Mouse (Mus musculus): ENCODE data around the gene Cnot8.

The Cnot8 gene

DNA sequence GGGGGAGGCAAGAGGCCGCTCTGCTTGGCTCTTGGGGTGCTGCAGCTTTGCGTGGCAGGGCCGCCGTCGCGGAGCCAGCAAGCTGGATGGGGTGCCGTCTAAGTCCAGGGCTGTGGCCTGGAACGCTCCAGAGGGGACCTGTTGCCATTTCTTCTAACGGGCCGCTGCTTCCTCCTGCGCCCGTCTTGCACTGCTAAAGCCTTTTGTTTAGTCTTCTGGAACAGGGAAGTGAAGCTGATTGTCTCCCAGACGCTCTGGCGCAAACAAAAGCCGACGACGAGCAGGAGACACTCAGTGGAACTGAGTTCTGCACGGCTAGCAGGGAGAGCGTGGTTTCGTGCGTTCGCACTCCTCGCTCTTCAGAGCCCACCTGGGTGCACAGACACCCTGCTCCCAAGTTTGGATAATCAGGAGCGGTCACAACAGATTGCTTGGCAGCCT lies 418 bp downstream of the Cnot8 start:
- no peak for DNase-seq

DNA sequence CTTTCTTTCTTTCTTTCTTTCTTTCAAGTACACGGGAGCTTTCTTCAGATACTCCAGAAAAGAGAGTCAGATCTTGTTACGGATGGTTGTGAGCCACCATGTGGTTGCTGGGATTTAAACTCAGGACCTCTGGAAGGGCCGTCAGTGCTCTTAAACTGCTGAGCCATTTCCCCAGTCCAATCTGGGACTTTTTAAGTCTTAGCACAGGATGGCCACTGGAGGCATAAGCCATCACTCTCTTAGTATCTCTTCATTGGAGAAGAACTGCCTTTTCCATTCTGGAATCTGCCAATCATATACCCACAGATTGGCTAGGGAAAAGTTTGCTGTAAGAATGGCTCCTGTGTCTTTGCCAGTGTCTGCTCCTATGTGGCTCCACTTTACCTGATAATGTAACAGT lies 3.1 kb downstream of the Cnot8 start:
- DNase-seq = no peak

DNA sequence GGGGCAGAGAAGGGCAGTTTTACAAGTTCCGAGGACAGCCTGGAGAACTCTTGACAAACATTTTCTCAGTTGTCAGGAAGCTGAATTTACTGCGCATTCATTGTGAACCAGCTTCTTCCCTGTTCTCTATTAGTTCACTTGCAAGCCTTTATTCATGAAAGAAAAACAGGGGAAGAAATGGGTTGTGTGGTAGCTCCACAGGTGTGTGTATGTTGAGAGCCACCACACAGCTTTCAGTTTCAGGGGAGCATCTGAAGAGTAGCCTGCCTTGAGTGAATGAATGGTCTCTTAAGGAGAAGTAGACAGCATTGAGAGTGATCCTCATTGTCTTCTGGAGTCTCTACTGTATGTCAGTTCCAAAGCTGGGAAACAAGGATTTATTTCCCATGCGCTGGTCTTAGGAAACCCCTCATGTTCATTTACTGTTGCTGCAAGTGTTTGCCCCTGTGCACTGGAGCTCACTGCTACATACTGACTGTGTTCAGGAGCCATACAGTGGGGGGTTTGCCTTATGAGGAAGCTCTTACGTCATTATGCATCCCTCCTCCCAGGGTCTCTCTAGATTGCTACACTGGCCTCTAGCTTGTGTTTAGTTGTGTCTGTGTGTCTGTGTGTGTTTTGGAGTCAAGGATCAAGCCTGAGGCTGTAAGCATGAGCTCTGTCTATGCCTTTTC lies 3.8 kb downstream of the Cnot8 start:
- no peak for DNase-seq

DNA sequence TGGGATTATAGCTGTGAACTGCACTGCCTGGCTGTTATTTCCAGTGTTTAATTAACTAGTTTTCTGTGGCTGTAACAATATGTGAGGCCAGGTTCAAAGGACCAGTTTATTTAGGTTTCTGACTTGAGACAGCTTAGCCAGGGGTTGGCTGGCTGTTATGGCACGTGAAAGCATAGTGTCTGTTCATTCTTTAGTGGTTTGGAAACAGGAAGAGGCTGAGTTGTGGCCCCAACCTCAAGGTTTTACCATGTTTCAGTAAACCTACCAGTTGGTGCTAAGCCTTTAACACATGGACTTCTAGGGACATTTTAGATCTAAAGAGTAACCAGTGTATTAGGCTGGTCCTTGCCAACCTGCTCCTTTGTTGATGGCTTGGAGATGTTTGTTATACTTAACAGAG lies 12.6 kb downstream of the Cnot8 start:
- no peak for DNase-seq

DNA sequence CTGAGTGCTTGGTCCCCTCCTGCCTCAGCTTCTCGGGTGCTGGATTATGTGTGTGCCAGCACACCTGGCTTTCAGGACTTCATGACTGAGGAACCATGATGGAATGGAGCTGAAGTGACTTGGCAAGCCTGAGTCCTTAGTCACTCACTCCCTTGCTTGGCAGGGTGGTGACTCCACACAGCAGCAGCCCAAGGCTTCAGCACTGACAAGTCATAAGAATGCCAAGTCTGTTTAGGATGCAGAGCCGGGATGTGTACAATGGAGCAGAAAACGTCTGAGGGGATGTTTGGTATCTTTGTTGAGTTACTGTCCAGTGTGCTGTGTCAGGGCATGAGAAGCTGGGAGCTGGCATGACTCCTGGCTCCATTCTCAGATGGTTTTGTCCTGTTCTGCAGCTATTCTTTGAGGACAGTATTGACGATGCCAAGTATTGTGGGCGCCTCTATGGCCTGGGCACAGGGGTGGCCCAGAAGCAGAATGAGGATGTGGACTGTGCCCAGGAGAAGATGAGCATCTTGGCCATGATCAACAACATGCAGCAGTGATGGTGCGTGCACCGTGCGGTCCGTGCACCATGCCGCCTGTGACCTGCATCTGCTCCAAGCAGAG lies 13.2 kb downstream of the Cnot8 start:
- no peak for DNase-seq

DNA sequence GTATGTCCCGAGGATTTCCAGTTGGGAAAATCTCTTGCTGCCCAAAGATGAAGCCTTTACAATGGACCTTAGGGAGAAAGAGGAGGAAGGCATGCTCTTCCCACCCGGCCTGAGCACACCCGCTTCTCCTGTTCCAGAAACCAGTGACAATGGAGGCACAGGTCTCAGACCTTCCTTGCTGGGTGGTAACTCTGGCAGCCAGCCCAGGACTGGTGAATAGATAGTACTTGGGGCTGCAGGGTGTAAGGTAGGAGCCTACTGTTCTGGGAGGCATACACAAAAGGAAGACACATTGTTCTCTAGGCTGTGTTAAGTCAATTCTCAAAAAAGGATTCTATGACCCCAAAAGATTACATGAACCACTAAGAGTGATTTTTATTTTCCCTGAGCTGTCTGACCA lies 16.7 kb downstream of the Cnot8 start:
- DNase-seq = no peak

DNA sequence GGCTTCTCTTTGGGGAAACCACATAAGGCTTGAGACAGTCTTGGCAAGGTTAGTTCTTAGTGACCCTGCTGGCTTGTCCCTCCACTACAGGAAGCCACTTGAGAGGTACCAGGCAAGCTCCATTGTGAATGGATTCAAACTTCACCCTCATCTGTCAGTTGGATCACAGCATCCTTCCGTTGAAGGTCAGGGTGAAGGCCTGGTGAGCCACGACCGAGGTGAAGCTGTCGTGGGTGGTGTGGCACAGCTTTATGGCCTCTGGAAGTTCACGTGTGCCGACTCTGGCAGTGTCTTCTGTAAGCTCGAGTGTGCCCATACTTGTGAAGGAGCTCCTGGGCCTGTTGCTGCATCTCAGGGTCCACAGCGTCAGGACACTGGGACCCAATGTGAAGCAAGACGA lies 17.4 kb downstream of the Cnot8 start:
- no peak for DNase-seq

DNA sequence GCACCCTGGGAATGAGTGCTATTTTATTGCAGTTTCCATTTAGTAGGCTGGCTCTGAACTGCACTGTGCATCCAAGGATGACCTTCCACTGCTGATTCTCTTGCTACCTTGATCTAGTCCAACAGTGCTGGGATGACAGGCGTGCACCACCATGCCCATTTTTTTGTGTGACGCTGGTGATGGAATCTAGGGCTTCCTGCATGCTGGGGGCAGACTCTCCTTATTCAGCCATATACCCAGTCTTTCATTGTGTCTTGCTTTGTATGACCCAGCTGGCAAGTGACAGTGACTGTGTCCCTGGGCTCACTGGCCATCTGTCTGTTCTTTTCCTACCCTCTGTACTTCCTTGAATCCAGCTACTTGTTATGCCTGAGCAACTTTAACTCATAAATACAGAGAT lies 19.8 kb downstream of the Cnot8 start:
- no peak for DNase-seq

DNA sequence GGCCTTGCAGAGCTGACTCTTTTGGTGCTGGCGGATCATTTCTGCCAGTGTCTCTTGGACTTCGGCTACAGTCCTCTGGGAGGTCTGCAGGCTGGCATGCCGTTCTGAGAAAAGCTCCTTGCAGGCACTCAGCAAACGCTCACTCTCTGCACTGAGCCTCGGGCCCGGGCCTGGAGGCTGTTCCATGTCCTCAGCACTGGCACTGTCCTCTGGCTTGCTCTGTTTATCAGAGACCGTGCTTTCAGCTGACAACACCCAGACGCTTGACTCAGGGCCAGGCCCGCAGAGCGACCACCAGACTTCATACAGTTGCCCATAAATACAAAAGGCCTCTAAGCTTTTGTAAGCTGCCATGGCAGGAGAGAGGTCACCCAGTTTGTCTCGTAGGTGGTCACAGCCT lies 21.1 kb downstream of the Cnot8 start:
- no peak for DNase-seq

DNA sequence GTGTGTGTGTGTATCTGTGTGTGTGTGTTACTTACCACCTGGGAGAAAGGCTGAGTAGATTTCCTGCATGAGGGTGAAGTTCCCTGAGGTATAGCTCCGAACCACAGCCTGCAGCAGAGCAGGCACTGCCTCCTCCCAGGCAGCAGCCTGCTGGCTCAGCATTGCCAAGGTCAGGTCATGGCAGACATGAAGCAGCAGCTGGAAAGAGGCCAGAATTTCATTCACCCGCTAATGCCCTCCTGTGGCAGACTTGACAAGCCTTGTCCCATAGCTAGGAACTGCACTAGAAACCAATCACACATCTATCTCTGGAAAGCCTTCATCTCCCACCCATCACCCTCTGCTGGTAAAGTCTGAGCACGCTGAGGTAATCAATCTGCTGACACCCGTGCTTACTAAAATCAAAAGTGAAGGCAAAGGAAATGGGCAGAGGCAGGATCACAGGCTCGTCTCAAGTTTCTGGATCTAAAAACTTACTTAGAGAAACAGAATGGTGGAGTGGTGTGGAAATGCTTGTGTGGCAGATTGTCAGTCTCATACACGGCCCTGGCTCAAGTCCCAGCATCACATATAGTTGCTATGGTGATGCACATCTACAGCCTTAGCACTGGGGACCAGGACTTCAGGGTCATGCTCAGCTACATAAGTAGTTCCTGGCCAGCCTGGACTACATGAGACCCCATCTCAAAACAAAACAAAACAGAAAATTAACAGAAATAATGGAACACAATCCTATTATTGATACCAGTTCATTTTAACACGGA lies 22.6 kb downstream of the Cnot8 start:
- DNase-seq = no peak

DNA sequence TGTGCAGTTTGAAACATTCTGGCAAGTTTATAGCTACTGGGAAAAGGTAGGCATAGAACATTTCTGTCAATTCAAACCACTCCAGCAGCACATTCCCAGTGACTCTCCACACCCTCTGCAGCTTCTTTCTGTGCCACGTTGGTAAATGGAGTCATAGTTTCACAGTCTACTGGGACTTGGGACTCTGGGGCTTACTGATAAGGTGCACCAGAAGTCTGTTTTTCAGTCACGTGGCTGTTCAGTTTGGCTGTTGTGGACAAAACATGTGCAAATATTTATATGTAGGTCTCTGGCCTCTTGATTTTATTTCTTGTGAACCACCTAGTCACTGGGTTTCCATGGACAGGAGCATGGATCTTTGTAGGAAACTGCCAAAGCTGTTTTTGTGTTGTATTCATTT lies 23.6 kb downstream of the Cnot8 start:
- no peak for DNase-seq

DNA sequence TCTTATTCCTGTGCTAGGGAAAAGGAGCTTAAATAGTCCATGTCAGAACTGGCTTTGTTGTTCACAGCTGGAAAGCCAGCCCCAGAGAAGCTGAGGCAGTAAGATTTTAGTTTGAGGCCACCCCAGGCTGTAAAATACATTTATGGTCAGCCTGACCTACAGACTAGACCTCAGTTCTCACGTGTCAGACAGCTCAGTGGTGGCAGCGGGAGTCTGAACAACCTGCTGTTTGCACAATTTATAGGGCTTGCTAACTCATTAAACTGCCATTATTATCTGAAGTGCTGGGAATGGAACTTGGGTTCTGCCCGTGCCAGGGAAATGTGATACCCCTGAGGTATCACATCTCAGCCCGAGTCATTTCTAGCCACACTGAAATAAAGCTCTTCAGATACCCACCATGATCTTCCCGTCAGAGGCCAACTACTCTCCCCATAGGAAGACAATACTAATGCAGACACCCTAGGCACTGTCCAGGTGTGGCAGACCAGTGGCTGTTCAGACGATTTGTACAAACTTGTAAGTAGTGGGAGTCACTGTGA lies 25.4 kb downstream of the Cnot8 start:
- DNase-seq = no peak

DNA sequence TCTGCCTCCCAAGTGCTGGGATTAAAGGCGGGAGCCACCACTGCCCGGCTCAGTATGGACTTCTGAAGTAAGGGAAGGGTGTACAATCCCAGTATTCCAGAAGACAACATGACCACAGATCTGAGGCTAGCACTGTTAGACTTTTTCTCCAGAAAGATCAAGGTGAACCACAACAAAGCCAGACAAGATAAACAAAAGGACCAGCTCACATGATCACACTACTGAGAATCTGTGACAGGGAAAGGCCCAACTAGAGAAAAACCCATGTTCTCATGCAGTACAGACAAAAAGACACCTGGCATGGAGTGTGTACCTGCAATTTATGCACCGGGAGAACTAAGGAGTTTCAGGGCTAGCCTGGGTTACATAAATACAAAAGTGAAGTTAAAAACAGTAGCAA lies 28.1 kb downstream of the Cnot8 start:
- DNase-seq = no peak

DNA sequence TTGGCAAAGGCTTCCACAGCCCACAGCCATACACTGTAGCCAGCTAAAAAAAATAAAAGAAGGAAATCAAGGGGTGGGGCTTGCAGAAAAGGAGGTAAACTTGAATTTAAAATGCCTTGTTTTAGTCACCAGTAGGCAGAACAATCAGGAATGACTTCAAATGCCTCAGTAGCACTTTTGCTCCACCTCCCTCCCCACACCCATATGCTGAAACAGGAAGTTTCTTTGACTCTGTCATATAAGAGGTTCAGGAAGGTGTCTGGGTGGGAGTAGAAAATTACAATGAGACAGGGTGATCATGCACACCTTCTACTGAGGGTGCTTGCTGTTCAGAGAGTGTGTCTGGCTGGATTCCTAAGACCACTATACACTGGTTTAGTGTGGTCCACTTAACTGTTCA lies 30.9 kb downstream of the Cnot8 start:
- DNase-seq = no peak

DNA sequence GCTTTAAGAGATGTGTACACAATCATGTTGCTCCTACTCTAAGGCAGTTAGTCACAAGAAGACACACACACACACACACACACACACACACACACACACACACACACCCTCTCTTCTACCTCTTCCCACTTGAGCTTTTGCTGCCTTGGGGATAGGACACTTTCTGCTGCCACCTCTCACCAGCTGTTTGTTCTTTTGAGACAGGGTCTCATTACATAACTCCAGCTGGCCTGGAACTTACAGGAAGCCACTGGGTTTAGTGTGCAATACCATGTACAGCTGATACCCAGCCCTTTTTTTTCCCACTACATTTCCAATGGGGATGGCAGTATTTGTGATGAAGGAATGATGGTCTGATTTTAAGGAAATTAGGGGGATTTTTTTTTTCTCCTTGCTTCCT lies 31.3 kb downstream of the Cnot8 start:
- no peak for DNase-seq

DNA sequence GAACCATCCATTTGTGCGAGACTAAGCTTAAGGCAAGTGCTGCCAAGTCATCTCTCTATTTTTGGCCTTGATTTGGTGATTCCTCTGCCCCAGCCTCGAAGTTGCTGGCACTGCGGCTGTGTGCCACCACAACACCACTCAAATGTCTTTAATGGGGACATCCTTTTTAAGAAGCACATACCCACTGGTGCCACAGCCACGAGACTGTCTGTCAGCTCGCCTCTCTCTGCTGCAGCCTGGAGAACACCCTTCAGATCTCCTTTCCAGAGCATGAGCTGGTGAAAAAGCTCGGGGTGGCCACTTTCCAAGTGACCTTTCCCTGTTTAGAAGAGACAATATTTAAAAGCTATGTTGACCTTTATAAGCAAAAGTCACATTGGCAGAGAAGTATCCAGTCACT lies 32.7 kb downstream of the Cnot8 start:
- DNase-seq = no peak

DNA sequence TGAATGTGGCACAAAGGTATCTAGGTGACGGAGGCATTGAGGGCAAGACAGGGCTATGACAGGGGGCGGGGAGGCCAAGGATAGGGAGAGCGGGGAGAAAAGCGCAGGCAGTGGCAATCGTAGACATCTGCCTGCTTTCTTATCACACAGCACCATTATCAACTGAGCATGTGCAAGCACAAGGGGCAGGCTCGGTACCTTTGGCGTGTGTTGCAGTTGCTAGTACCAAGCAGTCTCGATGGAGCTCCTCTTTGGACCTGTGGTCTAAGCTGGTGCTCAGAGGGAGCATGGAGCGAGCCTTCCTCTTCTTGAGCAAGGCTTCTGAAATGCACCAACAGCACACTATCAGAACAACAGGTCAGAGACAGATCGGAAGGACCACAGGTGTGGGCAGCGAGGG lies 34.9 kb downstream of the Cnot8 start:
- peak; percentile 64 for DNase-seq

DNA sequence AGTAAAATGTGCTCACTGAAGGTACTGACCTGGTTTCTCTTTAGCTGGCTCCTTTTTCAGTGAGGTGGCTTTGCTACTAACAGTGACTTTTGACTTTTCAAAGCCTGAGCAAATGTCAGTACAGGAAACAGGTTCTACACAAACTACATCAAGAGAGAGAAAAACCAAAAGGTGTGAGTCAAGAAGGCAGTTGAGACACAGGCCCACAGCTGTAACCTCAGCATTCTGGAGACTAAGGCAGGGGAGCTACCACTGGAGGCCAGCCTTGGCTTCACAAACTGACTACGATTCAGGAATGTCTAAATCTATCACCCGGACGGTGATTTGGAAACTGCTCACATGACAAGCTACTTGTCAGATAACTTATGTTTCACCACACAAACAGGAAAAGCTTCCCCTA lies 35.5 kb downstream of the Cnot8 start:
- DNase-seq = peak; percentile 50

DNA sequence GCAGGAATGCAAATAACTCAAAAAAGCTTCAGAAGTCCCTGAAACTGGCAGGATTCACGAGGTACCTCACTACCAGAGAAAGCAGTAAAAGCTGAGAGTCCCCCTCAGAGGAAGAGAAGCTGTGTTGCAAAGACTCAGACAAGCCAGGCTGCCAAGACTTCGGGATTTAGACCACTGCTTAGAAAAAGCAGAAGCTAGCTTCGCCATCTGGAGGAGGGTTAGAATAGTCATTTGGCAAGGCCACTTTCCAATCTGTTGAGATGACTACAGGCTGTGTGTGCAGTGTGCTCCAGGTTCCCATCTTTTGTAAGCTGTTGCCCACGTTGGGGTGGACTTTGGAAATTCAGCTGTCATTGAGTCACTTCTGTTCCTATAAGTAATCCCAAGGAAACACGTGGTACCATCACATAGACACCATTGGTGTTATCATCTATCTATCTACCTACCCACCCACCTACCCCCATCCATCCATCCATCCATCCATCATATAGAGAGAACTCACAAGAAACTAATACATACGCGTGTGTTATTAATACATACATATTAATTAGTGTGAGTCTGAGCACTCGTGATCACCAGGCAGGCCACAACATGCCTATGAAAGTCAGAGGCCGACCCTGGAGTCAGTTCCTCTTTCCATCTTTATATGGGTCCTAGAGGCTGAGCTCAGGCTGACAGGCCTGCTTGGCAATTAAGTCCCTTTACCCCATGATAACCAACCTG lies 39.9 kb downstream of the Cnot8 start:
- DNase-seq = no peak

DNA sequence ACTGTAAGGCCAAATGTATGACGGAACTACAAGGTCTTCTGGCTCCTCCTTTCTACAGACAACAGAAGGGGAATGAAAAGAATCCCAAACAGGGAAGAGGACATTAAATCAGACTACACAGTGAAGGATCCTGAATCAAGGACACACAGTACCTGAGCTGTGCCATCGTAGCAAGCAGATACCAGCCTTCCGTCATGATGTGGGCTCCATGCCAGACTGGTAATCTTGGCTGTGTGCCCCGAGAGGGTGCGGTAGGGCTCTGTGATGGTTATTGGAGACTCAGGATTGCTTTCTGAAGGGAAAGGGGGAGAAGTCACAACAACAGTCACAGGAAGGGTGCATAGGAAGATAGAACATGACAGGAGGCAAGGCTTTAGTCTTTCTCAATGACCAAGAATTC lies 42.3 kb downstream of the Cnot8 start:
- no peak for DNase-seq

DNA sequence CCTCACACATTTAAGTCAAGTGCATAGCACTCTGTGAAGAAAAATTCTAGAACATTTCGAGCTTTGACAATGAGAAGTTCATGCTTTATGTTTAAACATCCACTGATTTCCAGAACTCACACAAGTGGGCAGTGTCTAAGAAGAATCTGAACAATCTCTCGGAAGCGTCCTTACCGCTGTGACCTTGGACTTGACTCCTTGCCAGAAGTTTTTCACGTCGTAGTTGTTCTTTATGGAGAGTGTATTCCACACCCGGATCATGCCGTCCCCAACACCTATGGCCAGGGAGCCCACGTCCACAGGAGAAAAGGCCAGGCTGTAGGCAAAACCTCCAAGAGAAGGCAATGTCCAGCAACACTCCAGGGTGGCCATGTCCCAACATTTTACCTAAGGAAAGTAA lies 51.5 kb downstream of the Cnot8 start:
- DNase-seq = no peak

DNA sequence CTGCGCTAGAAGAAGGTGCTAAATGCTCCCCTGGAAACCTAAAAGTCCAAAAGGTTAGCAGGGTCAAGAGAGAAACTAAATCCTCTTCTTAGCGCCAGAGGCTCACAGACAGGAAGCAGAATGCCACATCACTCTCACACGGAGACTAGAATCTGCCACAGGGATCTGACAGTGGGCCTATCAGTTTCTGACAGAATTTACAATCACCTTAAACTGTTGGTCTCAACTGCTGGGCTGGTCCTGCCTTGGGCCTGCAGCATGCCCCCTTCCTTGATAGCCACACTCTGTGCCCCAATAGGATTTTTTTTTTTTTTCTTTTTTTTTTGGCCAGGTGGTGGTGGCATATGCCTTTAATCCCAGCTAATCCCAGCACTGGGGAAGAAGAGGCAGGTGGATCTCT lies 52.9 kb downstream of the Cnot8 start:
- DNase-seq = no peak

DNA sequence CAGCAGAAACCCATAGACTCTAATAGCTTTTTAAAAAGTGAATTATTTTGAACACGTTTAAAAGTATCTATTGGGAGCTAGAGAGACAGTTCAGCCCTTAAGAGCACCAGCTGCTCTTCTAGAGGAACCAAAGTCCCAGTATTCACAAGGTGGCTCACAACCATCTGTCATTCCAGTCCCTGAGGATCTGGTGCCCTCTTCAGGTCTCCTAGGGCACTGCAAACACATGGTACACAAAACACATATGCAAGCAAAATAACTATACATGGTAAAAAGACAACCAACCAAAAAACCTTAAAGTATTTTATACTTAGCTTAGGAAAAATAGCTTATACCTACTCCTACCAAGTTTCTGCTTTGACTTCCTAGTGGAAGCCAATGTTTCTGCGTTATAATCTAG lies 61.1 kb downstream of the Cnot8 start:
- peak; percentile 58 for DNase-seq

DNA sequence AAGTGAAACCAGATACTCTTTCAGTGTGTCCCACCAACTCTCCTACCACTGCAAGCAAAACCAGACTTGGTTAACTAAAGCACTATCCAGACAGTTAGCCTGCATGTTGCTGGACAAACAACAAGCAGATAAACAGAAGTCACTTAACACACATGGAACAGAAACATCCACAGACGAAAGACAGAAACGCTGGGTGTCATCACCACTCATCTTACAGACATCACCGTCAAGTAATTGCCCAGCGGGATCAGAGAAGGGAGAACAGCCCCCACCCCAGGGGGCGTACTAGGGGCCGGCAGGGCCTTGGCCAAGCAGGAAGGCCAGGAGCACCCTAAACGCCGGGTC lies 63.8 kb downstream of the Cnot8 start:
- DNase-seq = no peak
